Mouse (Mus musculus): ENCODE data around the gene Sec61a1. TPM values are rescaled to one million over a fixed set of nuclear protein-coding genes. Genes with fewer than 3 reads are reported as not detected.

The Sec61a1 gene
- 100 to 1,000 TPM; 168 to 207 TPM for total RNA-seq (2021)
- long read RNA-seq, experiment 1, transcript Sec61a1-201 (12 exons, 3,172 nt) = major isoform, 39 of 51 reads
- long read RNA-seq, experiment 1, partial matches to known transcripts = 3 of 51 reads
- long read RNA-seq, experiment 1, other reads (novel, unspliced or antisense) = 7 of 51 reads
- long read RNA-seq, experiment 2, transcript Sec61a1-201 (12 exons, 3,172 nt) = major isoform, 42 of 77 reads
- long read RNA-seq, experiment 2, partial matches to known transcripts = 12 of 77 reads
- long read RNA-seq, experiment 2, other reads (novel, unspliced or antisense) = 18 of 77 reads

GRCm38 (mm10) chr6:88518404-88519263, at the start of gene Sec61a1:
Gene Sec61a1, minus strand, starts transcription at chr6:88518905.
- DNase-seq (ENCODE audit: low spot score in 2 of 2) = peak; percentile 88 to 90

DNA sequence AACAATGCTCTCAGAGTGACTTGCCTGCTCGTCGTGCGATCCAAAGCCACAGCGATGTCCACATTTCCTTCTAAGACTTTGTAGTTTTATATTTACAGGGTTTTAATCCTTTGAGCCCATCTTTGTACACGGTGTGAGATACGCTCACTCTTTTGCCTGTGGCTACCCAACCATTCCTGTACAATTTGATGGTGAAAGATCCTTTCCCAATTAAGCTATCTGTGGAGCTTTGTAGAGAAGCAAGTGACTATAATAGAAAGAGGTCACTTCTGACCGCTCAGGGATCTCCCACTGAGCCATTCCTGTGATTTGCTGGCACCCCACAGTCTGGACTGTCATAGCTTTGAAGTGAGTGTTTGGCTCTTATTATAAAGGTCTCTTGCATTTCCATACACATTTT, 48.0 kb upstream of the Sec61a1 start:
- no peak for DNase-seq (ENCODE audit: low spot score in 2 of 2)

DNA sequence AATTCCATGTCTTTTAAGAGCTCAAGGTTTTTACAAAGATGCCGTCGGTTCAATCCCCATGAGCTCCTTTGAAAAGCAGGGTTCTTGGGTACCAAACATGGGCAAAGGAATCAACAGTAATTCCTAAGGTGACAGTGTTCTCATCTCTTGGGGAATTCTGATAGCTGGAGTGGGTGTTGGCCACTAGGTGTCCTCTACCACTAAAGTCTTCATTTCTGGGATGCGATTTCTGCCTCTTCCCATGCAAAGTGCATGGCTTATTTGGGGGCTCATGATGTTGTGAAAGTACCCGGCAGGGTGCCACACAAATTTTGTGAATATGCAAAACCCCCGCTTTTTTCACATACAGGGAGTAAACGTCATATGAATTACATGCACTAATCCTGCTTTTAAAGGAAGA, 46.3 kb upstream of the Sec61a1 start:
- DNase-seq (ENCODE audit: low spot score in 2 of 2) = peak in 1 of 2 experiments; percentile 17

GRCm38 (mm10) chr6:88560156-88560555, 41.5 kb upstream of the Sec61a1 start:
- no peak for DNase-seq (ENCODE audit: low spot score in 2 of 2)

DNA sequence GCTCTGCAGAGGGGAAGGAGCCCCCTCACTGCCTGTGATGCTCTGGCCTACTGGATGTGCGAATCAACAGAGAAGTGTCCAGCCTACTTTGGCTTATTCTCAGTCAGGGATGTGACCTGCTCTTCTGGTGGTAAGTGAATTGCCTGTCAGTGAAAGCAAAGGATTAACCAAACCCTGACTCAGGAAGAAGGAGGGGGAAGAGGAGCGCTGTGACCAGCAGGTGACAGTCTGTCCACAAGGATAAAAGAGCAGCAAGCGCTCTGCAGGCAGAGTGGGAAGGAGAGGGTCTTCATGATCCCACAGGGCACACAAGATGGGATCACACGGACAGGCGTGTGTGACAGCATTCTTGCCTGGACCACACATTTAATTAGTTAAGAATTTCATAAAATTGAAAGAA, 41.0 kb upstream of the Sec61a1 start:
- no peak for DNase-seq (ENCODE audit: low spot score in 2 of 2)

GRCm38 (mm10) chr6:88558076-88558475, 39.4 kb upstream of the Sec61a1 start:
- DNase-seq (ENCODE audit: low spot score in 2 of 2) = no peak

DNA sequence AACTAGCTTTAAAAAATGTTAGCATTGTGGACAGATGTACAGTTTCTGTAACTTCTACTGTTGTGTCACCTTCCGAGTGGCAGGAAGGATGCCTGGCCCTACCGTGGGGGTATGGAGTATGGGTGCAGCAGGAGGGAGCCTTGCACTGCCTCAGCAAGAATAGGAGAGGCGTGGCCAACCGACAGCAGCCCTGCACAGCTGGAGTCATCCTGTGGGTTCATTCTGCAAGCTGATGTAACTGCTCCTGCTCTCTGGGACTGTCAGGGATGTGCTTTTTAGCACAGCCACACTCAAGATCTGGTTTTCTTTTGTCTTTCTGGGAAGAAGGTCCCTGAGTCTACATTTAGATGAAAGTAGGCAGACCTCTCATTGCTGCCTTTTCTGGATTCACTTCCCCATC, 38.8 kb upstream of the Sec61a1 start:
- no peak for DNase-seq (ENCODE audit: low spot score in 2 of 2)

DNA sequence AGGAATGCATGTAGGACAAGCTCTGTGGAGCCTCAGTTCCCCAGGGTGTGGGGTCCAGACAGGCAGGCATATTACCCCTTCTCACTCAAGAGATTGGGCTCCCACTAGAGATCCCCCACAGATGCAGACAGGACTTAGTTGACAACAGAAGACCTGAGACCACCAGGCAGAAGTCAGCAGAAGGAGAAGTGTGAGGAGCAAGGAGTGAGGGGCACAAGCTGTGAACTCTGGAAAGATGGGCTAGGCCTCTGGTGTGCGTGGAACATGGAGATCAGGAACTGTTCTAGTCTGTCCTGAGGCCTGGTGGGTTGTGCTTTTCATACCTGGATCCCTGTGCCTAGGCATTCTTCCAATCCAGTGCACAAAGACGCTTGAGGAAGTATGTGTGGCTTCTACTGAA, 31.2 kb upstream of the Sec61a1 start:
- DNase-seq (ENCODE audit: low spot score in 2 of 2) = peak in 1 of 2 experiments; percentile 15

DNA sequence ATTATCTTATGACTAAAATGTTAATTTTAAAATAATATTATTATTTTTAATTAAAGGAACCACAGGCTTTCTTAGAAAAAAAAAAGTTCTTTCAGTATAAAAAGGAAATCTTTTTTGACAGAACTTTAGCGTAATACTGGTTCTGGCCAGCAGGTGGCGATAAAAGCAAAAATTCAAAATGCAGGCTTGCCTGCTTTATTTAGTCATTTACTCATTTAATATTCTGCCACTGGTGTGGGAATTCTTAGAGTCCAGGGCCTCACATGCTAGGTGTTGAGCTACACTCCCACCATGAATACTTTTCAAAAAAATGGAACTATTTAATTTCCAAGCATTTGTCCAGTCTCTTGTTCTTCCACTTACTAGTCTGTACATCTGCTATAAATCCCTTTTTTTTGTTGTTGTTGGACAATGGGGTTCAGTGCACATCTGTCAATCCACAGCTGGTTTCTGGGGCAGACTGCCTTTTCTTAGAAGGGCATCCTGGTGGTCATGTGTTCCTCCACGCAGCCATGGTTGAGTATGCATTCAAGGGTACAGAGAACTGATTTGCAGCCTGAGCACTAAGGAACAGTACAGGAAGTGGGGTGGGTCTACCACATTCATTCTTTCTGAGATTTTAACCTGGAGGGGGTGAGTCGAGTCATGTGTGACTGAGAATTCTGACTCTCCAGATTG, 30.6 kb upstream of the Sec61a1 start:
- peak; percentile 65 to 73 for DNase-seq (ENCODE audit: low spot score in 2 of 2)

- peak in 1 of 2 experiments; percentile 12 for DNase-seq (ENCODE audit: low spot score in 2 of 2)
Measured at GRCm38 (mm10) chr6:88548405-88549049, 29.8 kb upstream of the Sec61a1 start.

- DNase-seq (ENCODE audit: low spot score in 2 of 2) = no peak
Measured at GRCm38 (mm10) chr6:88545397-88545790, 26.7 kb upstream of the Sec61a1 start.

DNA sequence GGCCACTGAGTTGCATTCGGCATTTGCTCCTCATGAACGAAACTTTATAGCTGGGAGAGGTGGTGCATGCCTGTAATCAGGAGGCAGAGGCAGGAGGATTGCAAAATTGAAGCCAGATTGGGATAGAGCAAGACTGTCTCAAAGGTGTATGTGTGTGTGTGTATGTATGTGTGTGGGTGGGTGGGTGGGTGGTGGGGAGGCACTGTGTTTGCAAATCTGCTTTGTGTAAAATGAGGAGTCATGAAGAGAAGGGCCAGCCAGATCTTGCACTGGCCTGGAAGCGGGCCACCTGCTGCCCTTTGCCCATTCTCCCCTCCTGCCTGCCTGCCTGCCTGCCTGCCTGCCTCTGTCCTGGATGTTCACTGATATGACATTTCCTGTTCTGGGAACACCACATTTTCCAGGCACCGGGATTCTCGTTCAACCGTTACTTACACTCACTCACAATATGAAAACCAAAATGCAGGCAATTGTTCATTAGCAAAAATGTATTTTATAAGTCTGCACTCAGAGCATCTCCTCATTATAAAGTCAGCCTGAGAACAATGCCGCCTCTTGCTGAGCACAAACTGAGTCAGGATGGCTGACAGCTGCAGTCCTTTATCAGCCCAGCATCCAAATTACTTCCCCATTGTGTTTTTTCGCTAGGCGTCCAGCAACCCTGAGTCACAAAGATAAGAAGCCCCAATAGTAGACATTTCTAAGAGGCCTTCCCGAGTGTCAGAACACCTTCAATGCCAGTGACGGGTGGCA, 26.1 kb upstream of the Sec61a1 start:
- DNase-seq (ENCODE audit: low spot score in 2 of 2) = peak in 1 of 2 experiments; percentile 9

DNA sequence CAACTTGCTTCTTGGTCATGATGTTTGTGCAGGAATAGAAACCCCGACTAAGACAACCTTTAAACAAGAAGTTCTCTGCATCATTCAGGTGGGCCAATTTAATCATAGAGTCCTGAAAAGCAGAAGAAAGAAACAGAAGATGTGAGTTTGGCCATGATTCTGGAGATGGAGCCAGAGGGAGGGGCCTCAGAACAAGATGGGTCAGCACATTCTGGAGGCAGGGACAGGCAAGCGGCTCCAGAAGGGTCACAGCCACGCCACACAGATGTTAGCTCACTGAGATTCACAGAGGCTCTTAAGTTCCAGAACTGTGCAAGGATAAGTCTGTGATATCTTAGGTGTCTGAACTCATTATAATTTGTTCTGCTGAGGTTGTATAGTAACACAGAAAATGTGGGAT, 25.5 kb upstream of the Sec61a1 start:
- DNase-seq (ENCODE audit: low spot score in 2 of 2) = peak in 1 of 2 experiments; percentile 5

- DNase-seq (ENCODE audit: low spot score in 2 of 2) = peak in 1 of 2 experiments; percentile 14
Measured at GRCm38 (mm10) chr6:88540093-88540755, 21.5 kb upstream of the Sec61a1 start.

DNA sequence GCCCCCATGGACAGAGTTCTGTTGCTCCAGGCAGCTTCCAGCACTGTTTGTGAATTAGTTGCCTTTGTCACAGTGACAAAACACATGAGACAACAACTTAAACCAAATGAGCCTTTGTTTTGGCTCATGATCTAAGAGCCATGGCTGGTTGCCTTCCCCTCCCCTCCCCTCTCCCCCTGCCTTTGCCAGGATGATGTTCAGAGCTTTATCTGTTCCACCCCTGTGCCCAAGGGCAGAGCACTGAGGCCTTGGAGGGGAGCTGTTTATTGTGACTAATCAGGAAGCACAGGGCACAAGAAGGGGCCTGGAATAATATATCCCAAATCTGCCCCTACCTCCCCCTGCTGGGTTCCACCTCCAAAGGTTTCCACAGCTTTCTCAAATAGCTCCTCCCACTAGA, 11.6 kb upstream of the Sec61a1 start:
- DNase-seq (ENCODE audit: low spot score in 2 of 2) = peak in 1 of 2 experiments; percentile 20

DNA sequence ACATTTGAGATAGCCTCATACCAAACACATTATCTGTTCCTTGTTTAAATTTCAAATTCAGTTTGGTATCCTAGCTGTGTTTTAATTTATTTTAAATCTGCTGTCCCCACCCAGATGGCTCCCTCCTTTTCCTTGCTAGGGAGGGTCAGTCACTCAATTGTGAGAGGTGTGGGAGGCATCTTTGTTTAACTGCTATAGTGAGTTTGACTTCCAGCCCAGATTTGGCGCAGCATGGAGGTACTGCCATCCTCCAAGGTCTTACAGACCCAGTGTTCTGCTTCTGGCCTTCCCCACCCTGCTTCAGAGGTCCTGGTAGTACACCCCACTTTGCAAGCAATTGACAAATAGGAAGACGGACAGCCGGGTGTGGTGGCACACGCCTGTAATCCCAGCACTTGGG, 5.4 kb upstream of the Sec61a1 start:
- peak in 1 of 2 experiments; percentile 10 for DNase-seq (ENCODE audit: low spot score in 2 of 2)

DNA sequence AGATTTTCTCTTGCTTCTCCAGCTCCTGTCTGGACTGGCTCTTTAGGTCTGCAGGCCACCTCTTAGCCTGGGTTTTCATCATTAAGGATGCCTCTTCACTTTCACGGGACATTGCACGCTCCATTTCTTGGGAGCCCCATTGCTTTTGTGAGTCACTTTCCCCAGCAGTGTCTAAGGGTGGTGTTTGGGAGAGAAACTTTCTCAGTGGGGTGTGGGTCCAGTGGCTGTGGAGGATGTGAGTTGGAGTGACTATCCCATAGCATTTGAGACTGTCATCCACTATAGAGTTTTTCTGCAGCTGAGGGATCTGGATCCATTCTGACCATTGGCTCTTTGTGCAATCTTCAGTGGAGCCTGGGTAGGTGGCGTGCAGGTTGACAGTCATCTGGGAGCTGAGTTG, 4.7 kb upstream of the Sec61a1 start:
- DNase-seq (ENCODE audit: low spot score in 2 of 2) = peak in 1 of 2 experiments; percentile 10

DNA sequence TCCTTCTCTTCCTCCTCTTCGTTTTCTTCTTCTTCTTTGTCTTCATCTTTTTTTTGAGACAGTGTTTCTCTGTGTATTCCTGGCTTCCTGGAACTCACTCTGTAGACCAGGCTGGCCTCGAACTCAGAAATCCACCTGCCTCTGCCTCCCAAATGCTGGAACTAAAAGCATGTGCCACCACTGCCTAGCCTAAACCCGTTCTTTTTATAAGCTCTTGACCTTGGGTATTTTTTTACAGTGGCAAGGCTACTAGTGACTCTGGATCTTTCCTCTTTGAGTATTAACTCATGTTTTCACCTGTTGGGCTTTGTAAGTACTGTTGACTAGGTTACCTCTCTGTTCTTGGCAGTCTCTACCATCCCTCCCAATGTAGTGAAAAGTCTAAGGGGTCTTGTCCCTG, 4.3 kb upstream of the Sec61a1 start:
- DNase-seq (ENCODE audit: low spot score in 2 of 2) = no peak

GRCm38 (mm10) chr6:88522606-88523005, 3.9 kb upstream of the Sec61a1 start:
- peak in 1 of 2 experiments; percentile 10 for DNase-seq (ENCODE audit: low spot score in 2 of 2)

GRCm38 (mm10) chr6:88521821-88522220, 3.1 kb upstream of the Sec61a1 start:
- peak in 1 of 2 experiments; percentile 10 for DNase-seq (ENCODE audit: low spot score in 2 of 2)

Data from adrenal gland, adult 18-20 months (tissue).